Mouse (Mus musculus): Measurements from ENCODE around the gene Slc16a6.

DNA sequence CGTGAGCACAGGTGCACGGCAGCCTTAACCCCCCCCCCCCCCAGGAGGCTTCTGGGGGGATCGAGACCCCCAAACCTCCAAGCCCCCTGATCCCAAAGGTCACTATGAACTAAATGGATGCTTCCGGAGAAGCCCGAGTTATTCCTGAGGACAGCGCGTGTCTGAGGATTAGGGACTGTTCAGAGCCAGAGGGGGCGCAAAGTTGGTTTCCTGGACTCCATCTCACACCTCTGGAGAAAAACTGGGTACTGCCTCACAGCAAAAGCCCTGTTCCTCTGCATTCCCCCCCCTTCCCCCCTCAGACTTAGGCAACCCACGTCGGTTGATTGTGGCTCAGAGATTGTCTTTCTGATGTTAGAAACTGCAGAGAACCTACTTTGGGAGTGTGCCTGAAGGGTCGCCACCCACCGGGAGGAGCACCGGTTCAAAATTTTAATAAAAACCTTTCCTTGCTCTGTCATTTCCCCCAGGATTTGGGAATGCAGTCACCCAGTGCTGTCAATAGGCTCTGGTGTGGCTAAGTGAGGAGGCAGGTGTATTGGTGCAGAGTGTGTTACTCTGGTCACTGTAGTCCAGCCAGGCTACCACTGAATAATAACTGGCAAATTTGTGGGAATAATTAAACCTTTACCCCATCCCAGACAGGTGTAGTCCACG lies 816 bp upstream of the Slc16a6 start:
- no peak for TF ChIP-seq POLR2A (IDR thresholded peaks at IDR 0.05; ENCODE audit: low read depth, low read length)
- no peak for TF ChIP-seq CTCF (conservative IDR thresholded peaks at IDR 0.05 in 1 of 2, IDR thresholded peaks at IDR 0.05 in 1 of 2; ENCODE audit: low read depth in 2 of 2, low read length in 2 of 2)
- no peak for TF ChIP-seq ELF1 (IDR thresholded peaks at IDR 0.05; ENCODE audit: low read depth, low read length)
- TF ChIP-seq ZC3H11A (IDR thresholded peaks at IDR 0.05; ENCODE audit: low read depth, low read length) = no peak
- no peak for TF ChIP-seq TCF12 (IDR thresholded peaks at IDR 0.05; ENCODE audit: low read depth, low read length)
- no peak for TF ChIP-seq E2F4 (IDR thresholded peaks at IDR 0.05; ENCODE audit: insufficient replicate concordance, low read depth, low read length)
